Mouse (Mus musculus) T-helper 17 cell (primary cell): Measurements from ENCODE around the gene Mycl.
"Not testable (repeated sequence)": the region's sequence is repeated elsewhere in the genome, so short reads cannot be mapped to it uniquely, and the experiment has no call there.

Experiments
- in situ Hi-C, 2 experiments: fragments of 300-600 bp; cut with MboI, MseI; formaldehyde crosslinking; loops; 1 replicate in 1 of 2; 2 replicates in 1 of 2; pipeline ENCODE4 v1.15.1; 2025; ENCODE audit warnings: high pct_unique_total_duplicates in 2 of 2

Gene Mycl

DNA sequence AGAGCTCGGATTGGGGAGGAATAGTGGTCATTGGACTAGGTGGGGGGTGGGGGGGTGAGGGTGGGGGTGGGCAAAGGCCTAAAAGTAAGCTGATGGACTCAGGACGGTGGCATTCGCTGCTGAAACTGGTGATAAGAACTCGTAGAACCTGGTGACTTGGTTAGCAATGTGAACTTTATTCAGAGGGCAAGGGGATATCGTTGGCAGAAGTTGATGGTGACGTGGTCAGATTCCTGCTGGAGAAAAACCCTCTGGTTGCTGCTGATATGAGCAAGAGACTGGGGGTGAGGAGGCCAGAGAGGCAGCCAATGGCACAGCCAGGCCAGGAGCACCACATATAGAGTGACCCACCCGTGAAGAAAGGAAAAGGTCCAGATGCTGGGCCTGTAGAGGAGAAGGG lies 14.2 kb upstream of the Mycl start:
- in situ Hi-C loops: no loop called here

DNA sequence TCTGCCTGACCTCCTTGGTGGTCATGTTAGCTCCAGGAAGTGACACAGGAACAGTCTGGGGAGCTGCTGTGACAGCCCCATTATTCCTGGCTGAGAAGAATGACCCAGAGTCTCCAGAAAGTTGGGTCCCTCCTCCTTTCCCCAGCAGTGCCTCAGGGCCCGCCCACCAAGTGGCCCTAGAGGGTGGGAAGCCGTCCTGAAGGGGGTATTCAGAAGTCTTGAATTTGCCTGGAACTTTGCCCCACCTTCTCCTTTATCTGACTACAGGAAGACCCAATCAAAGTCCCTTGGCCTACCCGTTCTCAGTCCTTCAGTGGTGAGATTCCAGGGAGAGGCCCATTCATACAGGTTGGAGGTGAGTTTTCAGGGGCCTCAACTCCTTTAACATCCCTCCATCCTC lies 13.5 kb upstream of the Mycl start:
- in situ Hi-C loops: no loop called here

DNA sequence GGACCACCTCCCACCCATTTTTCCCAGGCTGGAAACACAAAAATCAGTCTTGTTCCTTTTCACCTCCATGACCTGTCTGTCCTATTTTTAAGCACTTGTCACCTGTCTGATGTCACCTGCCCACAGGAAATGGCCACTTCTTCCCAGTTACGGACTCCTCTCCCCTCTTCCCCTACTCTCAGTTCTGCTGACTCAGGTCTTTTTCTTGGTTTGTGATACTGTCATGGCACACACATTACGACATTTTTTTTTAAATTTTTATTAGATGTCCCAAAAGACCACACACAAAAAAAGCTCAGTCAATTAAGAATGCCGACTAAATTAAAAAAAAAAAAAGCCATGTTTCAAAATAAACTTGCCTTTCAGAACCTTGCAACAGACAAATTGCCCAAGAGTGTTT lies 12.9 kb upstream of the Mycl start:
- in situ Hi-C loops: no loop called here

DNA sequence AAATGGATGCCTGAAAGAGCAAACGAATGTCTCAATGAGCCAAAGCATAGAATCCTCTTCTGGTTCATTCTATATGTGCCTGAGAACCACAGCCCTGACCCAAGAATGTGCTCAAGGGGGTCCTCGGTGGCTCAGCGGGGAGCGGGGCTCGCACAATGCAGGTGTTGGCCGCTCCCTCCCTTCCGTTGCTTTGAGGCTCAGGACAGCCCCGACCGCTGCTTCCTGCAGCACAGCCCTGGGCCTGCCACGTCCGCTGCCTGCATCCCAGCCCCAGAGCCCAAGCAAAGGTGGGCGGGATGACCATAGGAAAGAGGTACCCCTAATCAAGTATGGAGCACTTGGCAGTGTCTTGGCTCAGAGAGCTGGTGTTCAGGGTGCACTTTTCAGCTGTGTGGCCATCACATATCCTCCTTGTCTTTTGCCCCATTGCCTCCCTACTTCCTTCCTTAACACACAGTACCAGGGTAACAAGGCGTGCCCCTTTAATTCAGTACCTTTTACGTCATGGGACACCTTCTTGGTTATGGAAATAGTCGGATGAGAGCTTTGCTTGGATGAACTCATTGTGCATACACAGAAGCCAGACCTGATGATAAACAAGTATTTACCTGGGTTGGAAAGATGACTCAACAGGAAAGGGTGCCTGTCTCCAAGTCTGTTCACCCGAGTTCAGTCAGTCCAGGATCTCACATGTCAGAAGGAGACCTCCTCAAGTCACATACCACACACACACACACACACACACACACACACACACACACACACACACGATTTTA lies 11.8 kb upstream of the Mycl start:
- in situ Hi-C loops: no loop called here

DNA sequence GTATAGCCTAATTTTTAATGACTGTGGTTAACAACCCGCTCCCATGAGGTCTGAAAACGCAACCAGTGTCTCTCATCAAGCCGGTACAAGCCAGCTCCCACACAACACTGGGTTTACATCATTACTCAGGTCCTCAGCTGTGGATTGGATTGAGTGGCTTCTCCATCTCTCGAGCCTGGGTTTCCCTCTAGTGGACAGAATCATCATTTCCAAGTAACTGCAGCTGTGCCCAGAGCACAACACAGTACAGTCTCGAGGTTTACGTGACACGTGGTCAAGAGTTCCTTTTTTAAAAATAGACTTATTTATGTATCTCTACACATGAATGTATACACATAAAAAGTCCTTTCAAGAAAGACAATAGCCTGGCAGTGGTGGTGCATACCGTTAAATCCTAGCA lies 10.3 kb upstream of the Mycl start:
- in situ Hi-C loops: loop anchor here (5.0 kb wide), 1 partner anchor 73 kb away; no protein-coding TSS in a partner anchor

DNA sequence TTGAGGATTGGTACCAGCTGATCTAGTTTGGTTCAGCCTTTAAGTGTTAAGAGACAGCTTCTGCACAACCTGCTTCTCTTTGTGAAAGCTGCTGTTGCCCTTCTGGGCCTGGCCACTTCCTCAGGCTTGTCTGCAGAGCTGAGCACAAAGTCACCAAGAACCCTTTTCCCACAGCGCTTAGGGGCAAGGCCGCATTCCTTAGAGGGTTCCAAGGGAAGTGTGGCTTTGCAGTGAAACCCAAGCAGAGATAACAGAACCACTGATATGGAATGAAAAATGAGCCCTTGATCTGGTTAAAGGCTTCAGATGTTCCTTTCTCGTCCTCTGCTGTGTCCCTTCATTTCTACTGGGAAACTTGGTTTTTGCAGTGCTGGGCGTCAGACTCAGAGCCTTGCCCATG lies 8.0 kb upstream of the Mycl start:
- in situ Hi-C loops: loop anchor here (5.0 kb wide), 1 partner anchor 75 kb away; no protein-coding TSS in a partner anchor

DNA sequence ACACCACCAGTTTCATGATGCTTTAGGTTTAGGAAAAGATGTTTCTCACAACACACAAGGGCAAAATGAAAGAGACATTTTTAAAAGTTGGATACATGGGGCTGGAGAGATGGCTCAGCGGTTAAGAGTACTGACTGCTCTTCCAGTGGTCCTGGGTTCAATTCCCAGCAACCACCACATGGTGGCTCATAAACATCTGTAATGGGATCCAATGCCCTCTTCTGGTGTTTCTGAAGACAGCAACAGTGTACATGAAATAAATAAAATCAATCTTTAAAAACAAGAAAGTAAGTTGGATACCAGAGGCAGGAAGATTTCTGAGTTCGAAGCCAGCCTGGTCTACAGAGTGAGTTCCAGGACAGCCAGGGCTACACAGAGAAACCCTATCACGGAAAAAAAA lies 7.4 kb upstream of the Mycl start:
- in situ Hi-C loops: loop anchor here (5.0 kb wide), 1 partner anchor 76 kb away; no protein-coding TSS in a partner anchor

DNA sequence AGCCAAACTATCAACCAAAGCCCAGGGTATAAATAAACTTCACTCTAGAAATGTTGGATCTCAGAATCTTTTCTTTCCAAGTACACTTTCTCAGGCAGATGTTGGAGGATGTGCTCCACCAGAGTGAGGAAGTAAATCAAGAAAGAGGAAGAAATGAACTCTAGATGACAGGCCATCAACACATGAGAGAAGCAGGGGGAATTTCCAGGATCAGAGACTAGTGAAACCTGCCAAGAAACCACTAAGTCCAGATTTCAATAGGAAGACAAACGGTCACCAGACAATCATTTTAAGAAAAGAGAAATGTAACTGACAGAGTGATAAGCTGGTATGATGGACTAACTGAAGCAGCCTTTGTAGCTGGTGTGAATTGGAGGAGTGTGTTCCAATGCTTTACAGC lies 4.3 kb upstream of the Mycl start:
- in situ Hi-C loops: no loop called here

DNA sequence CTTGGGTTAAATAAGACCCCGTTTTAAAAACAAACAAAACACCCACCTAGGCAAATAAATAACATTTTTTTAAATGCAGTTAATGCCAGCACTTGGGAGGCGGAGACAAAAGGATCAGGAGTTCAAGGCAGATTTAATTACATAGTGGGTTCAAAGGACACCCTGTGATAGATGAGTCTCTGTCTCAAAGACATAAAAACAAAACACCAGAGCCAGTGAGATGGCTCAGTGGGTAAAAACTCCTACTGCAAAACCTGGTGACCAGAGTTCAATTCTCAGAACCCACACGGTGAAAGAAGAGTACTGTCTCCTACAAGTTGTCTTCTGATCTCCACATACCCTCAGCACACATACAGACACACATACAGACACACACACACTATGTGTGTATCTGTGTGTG lies 3.2 kb upstream of the Mycl start:
- in situ Hi-C loops: no loop called here

DNA sequence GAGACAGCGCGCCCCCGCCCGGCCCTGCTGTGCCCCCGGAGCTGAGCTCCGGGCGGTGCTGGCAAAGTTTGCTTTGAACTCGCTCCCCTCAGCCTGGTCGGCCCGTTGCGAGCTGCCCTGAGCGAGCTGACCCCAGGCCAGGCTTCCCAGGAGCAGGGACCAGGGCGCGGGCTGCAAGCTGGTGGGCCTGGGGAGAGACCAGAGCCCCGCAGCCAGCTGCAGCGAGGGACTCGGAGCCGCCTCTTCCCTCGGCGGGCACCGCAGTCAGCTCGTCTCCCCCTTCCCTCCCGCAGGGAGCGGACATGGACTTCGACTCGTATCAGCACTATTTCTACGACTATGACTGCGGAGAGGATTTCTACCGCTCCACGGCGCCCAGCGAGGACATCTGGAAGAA lies 767 bp downstream of the Mycl start:
- in situ Hi-C loops: loop anchor here in 1 of 2 experiments (5.0 kb wide), 1 partner anchor 81 kb away; no protein-coding TSS in a partner anchor

DNA sequence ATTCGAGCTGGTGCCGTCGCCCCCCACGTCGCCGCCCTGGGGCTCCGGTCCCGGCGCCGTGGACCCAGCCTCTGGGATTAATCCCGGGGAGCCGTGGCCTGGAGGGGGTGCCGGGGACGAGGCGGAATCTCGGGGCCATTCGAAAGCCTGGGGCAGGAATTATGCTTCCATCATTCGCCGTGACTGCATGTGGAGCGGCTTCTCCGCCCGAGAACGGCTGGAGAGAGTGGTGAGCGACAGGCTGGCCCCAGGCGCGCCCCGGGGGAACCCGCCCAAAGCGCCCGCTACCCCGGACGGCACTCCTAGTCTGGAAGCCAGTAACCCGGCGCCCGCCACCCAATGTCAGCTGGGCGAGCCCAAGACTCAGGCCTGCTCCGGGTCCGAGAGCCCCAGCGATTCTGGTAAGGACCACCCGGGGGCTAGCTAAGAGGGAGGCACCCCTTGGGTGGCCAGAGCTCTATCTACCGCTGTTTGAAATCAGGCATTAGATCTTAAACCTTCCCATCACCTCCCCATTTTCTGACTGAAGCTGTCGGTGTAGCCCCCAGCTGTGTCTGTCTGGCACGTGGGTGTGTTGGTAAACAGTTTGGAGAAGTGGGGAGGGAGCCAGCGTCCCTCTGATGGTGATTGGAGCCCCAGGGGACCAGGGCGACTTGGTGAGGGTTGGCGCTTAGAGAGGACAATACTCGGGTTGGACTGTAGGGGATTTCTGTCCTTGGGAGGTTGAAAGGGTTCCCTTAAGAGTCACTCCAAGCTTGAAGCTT lies 1.3 kb downstream of the Mycl start:
- in situ Hi-C loops: loop anchor here in 1 of 2 experiments (5.0 kb wide), 1 partner anchor 81 kb away; no protein-coding TSS in a partner anchor

DNA sequence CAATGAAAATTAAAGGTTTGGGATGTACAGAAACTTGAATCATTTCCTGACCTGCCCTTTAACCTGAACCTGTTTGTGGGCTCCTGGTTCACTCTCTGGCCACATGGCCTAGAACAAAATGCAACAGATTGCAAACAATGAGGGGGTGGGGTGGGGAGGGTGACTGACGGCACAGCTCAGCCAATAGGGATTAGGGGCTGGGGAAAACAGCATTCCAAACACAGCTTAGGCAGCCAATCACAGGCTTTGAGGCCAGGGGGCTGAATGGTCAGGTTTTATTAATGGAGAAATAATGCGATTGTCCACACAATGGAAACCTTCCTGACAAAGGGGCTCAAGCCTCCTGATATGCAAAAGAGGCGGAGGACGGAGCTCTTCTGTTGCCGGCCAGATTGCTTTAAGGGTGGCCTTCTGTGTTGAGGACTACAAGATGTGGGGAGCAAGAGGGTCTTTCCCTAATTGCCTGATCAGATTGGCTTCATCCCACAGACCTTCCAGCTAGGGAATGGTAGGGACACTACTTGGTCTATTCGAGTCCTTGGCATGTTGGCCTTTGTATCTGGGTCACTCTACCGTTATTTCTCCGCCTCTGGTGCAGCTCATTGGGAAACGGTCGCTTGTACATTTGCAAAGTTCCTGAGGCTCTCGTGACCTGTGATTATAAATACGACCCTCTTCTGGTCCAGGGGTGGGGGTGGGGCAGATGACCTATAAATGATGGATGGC lies 3.2 kb downstream of the Mycl start:
- in situ Hi-C loops: loop anchor here in 1 of 2 experiments (5.0 kb wide), 1 partner anchor 79 kb away; no protein-coding TSS in a partner anchor

DNA sequence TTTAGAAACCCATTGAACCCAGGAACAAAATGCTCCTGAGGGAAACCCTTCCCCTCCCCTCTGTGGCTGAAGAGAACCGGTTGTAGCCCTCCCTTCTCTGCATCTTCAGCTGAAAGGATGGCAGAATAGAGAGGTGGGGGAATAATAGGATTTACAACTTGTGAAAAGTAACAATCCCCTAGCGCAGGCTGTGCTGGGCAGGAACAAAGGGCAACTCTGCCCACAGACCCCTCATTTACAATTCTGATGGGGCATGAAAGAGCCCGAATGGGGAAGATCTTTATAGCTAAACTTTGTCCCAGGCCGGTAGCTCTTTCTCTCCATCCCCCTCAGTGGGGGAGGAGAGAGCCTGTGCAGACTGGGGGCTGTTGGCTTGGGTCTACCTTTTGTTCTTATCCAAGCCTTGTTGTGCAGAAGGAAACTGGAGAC lies 3.8 kb downstream of the Mycl start:
- in situ Hi-C loops: loop anchor here in 1 of 2 experiments (5.0 kb wide), 1 partner anchor 78 kb away; no protein-coding TSS in a partner anchor

DNA sequence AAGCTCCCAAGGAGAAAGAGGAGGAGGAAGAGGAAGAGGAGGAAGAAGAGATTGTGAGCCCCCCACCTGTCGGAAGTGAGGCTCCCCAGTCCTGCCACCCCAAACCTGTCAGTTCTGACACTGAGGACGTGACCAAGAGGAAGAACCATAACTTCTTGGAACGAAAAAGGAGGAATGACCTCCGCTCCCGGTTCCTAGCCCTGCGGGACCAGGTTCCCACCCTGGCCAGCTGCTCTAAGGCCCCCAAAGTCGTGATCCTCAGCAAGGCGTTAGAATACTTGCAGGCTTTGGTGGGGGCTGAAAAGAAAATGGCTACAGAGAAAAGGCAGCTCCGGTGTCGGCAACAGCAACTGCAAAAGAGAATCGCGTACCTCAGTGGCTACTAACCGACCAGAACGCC lies 4.7 kb downstream of the Mycl start:
- in situ Hi-C loops: loop anchor here in 1 of 2 experiments (5.0 kb wide), 1 partner anchor 82 kb away; no protein-coding TSS in a partner anchor

DNA sequence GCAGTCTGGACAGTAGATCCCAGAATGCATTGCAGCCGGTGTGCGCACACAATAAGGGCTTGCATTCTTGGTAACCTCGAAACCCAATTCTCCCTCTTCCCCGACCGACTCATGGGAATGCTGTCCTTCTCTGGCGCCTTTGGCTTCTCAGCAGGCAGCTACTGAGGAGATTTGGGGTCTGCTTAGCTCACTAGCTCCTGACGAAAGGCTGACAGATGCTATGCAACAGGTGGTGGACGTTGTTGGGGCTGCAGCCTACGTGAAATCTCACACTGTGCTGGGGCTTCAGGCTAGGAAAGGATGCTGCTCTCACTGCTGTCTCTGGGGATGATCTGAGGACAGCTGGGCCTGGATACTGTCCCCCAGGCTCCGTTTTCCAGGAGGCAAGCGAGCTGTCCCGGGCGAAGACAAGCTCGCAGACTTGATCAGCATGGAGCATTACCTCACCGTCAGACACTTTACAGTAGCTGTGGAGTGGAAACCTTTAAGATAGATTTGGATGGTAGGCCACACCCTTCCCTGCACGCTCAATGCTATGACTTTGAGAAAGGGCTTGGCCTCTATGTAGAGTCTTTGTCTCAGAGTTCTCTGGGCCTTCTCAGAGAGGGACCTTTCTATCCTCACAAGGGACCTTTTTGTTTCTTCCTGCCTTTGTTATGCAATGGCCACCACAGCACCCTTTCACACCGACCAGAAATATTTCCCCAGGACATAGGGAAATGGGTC lies 5.3 kb downstream of the Mycl start:
- in situ Hi-C loops: loop anchor here in 1 of 2 experiments (5.0 kb wide), 1 partner anchor 82 kb away; no protein-coding TSS in a partner anchor

DNA sequence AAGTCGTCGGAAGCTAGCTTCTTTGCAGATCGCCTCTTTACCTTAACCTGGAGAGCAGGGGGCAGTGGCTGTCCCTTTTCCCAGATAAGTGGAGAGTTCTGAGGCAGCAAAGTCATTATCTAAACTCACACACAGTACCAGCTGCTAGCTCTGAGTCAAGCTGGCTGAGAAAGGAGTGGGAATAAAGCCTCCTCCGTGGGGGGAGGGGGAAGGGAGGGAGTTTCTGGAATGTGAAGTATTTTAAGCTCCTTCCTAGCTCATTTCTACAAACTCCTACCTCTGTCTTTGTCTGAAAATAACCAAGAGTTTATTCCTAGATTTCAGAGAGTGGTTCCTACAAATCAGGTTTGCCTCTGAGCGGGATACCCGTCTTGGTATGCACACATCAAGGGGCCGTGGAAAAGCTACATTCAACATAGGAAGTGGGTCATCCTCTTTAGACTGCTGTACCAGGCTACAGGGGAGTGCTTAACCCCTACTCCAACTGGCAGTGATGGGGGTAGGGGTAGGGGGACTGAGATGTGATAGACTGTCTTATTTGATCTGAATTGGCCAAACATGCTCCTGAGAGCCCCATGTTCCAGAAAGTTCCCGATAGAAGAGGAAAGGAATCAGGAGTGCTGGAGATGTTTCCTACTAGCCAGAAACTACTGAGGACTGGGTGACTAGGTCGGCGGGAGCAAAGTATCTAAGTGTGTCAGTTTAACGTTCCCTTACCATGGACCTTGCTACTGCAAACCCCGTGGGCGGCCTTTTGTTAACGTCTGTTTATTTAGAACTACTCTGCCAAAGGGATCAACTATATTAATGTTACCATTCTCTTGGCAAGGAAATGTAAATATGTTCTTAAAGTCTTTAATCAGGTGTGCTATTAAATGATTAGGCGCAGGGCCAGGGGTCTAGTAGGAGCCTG lies 9.9 kb downstream of the Mycl start:
- in situ Hi-C loops: no loop called here

DNA sequence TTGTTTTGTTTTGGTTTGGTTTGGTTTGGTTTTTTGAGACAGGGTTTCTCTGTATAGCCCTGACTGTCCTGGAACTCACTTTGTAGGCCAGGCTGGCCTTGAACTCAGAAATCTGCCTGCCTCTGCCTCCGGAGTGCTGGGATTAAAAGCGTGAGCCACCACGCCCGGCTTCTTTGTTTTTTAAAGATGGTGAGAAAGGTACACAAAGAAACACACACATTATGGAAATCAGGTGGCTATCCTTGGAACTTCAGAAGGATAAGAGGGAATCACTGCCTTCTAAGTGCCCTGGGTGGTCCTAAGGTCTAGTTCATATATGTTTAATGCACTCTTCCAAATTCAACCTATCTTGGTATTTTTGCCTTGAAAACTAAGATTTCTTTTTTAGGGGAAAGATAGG lies 17.0 kb downstream of the Mycl start:
- in situ Hi-C loops: not testable (repeated sequence)

DNA sequence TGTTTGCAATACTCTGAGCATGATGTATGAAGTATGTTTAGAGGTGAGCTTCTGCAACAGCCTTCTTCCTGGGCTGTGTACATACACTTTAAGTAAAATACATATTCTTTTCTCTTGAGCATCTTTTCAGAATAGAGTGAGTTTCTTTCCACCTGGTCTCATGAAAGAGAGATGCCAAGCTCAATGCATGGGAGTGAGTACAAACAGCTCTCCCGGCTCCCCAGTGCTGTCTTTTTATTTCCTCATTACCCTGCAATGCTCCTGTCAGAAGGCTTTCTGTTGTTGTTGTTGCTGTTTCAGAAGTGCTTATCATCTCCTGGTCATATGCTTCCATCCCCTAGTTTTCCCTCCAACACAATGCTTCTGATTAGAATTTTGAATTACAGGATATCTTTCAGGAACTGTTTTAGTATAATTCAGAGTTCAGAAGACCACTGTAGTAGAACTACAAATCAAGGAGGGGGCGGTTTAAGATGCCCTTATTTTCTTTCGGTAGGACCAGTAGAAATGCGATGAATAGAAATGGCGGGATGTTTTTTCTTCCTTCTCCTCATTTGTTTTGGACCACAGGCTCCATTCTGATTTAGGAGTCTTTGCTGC lies 18.0 kb downstream of the Mycl start:
- in situ Hi-C loops: no loop called here

DNA sequence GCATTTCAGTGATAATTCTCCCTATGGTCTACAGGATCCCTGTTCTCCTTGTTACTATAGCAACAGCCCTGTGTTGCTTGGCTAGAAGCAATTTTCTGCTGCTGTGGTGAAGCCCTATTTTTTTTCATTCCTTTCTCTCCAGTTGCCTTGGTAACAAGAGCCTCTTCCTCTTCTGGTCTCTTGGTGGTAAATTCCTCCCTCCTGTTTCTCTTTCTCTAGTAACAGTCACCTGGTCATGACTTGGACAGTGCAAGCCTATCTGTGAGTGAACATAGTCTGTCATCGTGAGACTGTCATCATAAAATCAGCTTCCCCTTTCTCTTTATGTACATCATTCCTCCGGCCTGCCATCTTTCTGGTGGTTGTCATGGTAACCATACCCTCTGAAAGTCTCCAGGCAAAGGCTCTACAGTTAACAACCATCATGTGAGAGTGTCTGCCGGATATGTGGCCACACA lies 18.5 kb downstream of the Mycl start:
- in situ Hi-C loops: no loop called here
